Mouse (Mus musculus): ENCODE results near the gene Tdrd9. TPM values are rescaled to one million over a fixed set of nuclear protein-coding genes. Genes with fewer than 3 reads are reported as not detected.
"Not testable (repeated sequence)": the region's sequence is repeated elsewhere in the genome, so short reads cannot be mapped to it uniquely, and the experiment has no call there.

Tdrd9 gene
- polyA plus RNA-seq, 1 experiment from 2014 or later, result 0.54 TPM

DNA sequence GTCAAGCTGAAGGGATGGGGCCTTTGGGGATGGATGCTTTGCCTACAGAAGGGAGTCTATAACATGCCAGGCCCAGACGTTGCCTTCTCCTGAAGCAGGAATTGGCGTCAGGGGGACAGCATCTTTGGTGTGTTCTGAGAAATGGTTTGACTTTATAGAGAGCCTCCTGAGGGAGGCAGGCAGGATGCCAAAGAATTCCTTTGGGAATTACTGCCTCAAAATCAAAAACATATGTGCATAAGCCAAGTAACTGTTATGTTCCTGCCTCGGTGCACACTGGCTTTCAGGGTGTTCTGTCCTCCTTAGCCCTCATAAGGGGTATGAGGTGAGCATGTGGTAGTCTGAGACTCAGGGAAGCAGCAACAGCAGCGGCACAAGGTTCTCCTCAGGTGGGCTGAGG lies 45.0 kb downstream of the Tdrd9 start:
- Histone ChIP-seq H3K27ac (no peak overlapping the region), H3K4me3 (no peak overlapping the region), H3K9me3 (peaks cover 2% of the 10 kb centered on the region; the same call in 1 of the 2 replicates), H3K36me3 (no peaks in the 10 kb centered on the region), H3K4me1 (0 out of 2 replicates have a peak, but pooled peaks cover 7% of the 10 kb centered on the region), H3K27me3 (ENCODE audit: insufficient read depth, poor library complexity, severe bottlenecking) (no peaks in the 10 kb centered on the region)
- 78% methylated on average over 4 of the region's 4 CpGs for WGBS
- no peak for DNase-seq (ENCODE audit: low spot score)

- no peak overlapping the region for H3K4me3 ChIP-seq
- H3K36me3 ChIP-seq, result 0 out of 2 replicates have a peak, but pooled peaks cover 2% of the 10 kb centered on the region
- 68% methylated on average over 2 of the region's 2 CpGs for WGBS
- H3K27me3 ChIP-seq (ENCODE audit: insufficient read depth, poor library complexity, severe bottlenecking), result no peaks in the 10 kb centered on the region; the same call in 1 of the 2 replicates
- DNase-seq (ENCODE audit: low spot score), result no peak
- no peak overlapping the region for H3K27ac ChIP-seq
- H3K9me3 ChIP-seq, result peaks cover 5% of the 10 kb centered on the region; the same call in 1 of the 2 replicates
- peaks cover 5% of the 10 kb centered on the region for H3K4me1 ChIP-seq
These were observed 51.9 kb downstream of the Tdrd9 start for GRCm38 (mm10) chr12:112023306-112023705.

DNA sequence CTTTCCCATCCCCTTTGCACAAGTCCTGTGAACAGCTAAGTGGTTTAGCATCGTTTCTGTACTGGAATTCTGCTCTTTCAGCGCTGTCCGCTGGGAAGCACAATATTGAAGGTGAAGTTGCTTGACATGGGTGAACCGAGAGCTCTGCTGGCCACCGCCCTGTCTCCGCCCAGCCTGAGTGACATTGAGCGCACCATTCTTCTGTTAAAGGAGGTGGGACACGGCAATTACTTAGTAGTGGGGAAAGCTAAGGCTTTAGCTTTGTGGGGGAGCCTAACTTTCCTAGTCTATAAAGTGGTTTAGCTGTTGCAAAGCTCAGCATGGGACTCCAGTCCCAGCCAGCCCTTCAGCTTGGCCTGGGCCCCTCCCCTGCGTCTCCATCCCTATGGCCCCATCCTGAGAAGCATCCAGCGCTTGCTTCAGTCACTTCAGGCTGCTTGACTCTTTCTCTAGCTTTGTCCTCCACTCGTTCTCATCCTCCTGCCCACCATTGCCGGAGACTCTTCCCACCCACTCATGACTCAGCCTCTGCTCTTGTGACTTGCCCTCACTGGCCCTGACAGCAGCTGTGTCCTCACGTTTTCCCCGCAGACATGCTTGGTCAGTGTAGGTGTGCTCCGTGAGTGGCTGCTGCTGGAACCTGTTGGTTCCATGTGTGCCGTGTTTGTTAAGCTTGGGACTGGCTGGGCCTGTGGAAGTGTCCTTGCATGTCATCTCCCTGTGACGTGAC lies 53.4 kb downstream of the Tdrd9 start:
- Histone ChIP-seq H3K27ac (no peak overlapping the region), H3K4me3 (no peak overlapping the region), H3K9me3 (peaks cover 5% of the 10 kb centered on the region; the same call in 1 of the 2 replicates), H3K27me3 (ENCODE audit: insufficient read depth, poor library complexity, severe bottlenecking) (no peaks in the 10 kb centered on the region; the same call in 1 of the 2 replicates), H3K4me1 (peaks cover 5% of the 10 kb centered on the region), H3K36me3 (0 out of 2 replicates have a peak, but pooled peaks cover 2% of the 10 kb centered on the region)
- WGBS, result 83% methylated on average over 17 of the region's 17 CpGs
- no peak for DNase-seq (ENCODE audit: low spot score)

GRCm38 (mm10) chr12:112025457-112025856 lies 54.1 kb downstream of the Tdrd9 start:
- H3K36me3 ChIP-seq, result 0 out of 2 replicates have a peak, but pooled peaks cover 2% of the 10 kb centered on the region
- peaks cover 5% of the 10 kb centered on the region for H3K4me1 ChIP-seq
- DNase-seq (ENCODE audit: low spot score), result no peak
- no peak overlapping the region for H3K27ac ChIP-seq
- no peaks in the 10 kb centered on the region; the same call in 1 of the 2 replicates for H3K27me3 ChIP-seq (ENCODE audit: insufficient read depth, poor library complexity, severe bottlenecking)
- H3K4me3 ChIP-seq, result no peak overlapping the region
- WGBS, result 87% methylated on average over 13 of the region's 13 CpGs
- H3K9me3 ChIP-seq, result 0 out of 2 replicates have a peak, but pooled peaks cover 3% of the 10 kb centered on the region

DNA sequence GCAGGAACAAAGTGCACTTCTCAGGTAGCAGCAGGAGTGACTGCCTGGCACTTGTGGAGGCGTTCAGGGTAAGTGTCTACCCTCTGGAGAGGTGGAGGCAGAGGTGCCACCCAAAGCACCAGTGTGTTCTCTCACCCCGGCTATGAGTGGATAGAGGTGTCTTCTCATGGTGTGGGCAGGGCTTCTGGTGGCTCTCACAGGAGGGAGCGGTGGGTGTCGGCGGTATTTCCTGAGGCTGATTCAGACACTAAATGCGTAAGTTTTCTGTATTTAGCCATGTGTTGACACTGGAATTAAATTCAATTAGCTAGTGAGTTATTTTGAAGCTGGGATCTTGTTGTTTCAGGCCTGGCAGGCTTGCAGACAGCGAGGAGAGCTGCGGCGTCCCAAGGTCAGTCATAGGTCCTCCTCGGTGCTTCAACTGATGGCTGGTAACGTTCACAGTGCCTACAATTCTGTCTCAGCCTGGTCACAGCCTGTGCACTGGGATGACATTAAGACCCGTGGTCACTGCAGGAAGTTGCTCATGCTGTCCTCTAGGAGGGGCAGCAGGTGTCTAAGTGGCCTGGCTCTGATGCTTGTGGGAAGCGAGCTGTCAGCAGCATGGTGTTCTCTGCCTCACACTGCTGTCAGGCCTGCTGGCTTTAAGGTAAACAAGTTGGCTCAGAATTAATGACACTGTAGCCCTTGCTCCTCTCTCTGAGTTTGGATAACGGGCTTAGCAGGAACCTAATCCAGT lies 54.7 kb downstream of the Tdrd9 start:
- DNase-seq (ENCODE audit: low spot score), result no peak
- H3K4me3 ChIP-seq, result no peak overlapping the region
- no peak overlapping the region for H3K27ac ChIP-seq
- H3K27me3 ChIP-seq (ENCODE audit: insufficient read depth, poor library complexity, severe bottlenecking), result no peaks in the 10 kb centered on the region; the same call in 1 of the 2 replicates
- 0 out of 2 replicates have a peak, but pooled peaks cover 3% of the 10 kb centered on the region for H3K9me3 ChIP-seq
- 67% methylated on average over 14 of the region's 14 CpGs for WGBS
- H3K4me1 ChIP-seq, result peaks cover 5% of the 10 kb centered on the region
- H3K36me3 ChIP-seq, result 0 out of 2 replicates have a peak, but pooled peaks cover 2% of the 10 kb centered on the region

DNA sequence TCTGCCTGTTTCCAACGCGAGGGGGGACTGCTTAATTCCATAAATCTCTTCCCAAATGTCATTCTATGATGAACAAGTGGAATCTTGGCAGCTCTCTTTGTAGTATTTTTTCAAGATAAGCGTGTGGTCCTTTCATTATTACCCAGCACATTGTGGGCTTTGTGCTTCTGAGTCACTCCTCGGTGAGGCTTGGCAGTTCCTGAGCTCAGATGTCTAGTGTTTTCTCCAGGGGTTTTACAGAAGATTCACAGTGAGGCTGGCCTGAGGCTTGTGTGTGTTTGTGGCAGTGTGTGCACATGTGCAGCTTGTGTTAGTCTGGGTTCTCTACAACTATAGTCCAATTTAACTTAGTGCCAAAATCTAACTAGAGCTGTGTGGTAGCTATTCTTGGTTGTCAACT lies 56.0 kb downstream of the Tdrd9 start:
- Histone ChIP-seq H3K36me3 (no peaks in the 10 kb centered on the region), H3K27me3 (ENCODE audit: insufficient read depth, poor library complexity, severe bottlenecking) (no peaks in the 10 kb centered on the region; the same call in 1 of the 2 replicates), H3K9me3 (no peaks in the 10 kb centered on the region), H3K4me3 (no peak overlapping the region), H3K27ac (no peak overlapping the region), H3K4me1 (peaks cover 5% of the 10 kb centered on the region)
- DNase-seq (ENCODE audit: low spot score), result no peak
- WGBS, result 70% methylated on average over 4 of the region's 4 CpGs

DNA sequence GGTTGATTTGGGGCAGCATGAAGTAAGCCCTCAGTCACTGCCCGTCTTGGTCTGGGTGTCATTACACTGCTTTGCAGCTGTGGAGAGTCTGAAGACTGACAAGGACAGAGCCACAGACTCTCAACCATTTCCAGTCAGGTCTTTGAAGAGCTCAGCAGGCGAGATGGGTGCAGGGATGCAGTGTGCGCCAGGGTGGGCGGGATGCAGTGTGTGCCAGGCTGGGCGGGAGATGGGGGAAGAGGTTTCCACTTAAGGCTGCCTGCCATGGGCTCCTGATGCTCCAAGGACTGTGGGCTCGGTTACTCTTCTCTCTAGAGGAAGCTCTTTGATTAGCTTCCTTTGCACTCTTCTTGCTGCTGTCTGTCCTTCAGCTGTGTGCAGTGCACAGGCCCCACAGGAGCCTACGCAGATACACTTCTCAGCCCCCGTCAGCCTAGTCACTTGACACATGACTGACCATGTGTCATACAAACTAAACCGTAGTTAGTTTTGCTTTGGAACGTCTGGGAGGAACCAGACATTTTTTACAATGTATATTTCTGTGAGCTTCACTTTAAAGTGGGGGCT lies 62.1 kb downstream of the Tdrd9 start:
- 0 out of 2 replicates have a peak, but pooled peaks cover 5% of the 10 kb centered on the region for H3K27me3 ChIP-seq (ENCODE audit: insufficient read depth, poor library complexity, severe bottlenecking)
- no peaks in the 10 kb centered on the region for H3K36me3 ChIP-seq
- H3K27ac ChIP-seq, result no peak overlapping the region
- DNase-seq (ENCODE audit: low spot score), result no peak
- H3K4me3 ChIP-seq, result no peak overlapping the region
- WGBS, result 76% methylated on average over 10 of the region's 10 CpGs
- no peaks in the 10 kb centered on the region; the same call in 1 of the 2 replicates for H3K4me1 ChIP-seq
- H3K9me3 ChIP-seq, result no peaks in the 10 kb centered on the region

GRCm38 (mm10) chr12:112035341-112036100 lies 64.2 kb downstream of the Tdrd9 start:
- not testable (repeated sequence) for H3K36me3 ChIP-seq; H3K4me3 ChIP-seq; H3K27me3 ChIP-seq (ENCODE audit: insufficient read depth, poor library complexity, severe bottlenecking); DNase-seq (ENCODE audit: low spot score); H3K27ac ChIP-seq; H3K9me3 ChIP-seq; H3K4me1 ChIP-seq
- WGBS, result 74% methylated on average over 6 of the region's 6 CpGs

GRCm38 (mm10) chr12:112038441-112038840 lies 67.1 kb downstream of the Tdrd9 start:
- H3K36me3 ChIP-seq, result no peaks in the 10 kb centered on the region
- H3K27ac ChIP-seq, result no peak overlapping the region
- no peak overlapping the region for H3K4me3 ChIP-seq
- 88% methylated on average over 10 of the region's 10 CpGs for WGBS
- no peaks in the 10 kb centered on the region for H3K9me3 ChIP-seq
- no peak for DNase-seq (ENCODE audit: low spot score)
- no peaks in the 10 kb centered on the region; the same call in 1 of the 2 replicates for H3K4me1 ChIP-seq
- H3K27me3 ChIP-seq (ENCODE audit: insufficient read depth, poor library complexity, severe bottlenecking), result 0 out of 2 replicates have a peak, but pooled peaks cover under 1% of the 10 kb centered on the region

- 91% methylated on average over 10 of the region's 10 CpGs for WGBS
- Histone ChIP-seq H3K27me3 (ENCODE audit: insufficient read depth, poor library complexity, severe bottlenecking) (no peaks in the 10 kb centered on the region), H3K27ac (no peak overlapping the region), H3K36me3 (no peaks in the 10 kb centered on the region), H3K4me3 (no peak overlapping the region), H3K9me3 (no peaks in the 10 kb centered on the region), H3K4me1 (no peaks in the 10 kb centered on the region)
- no peak for DNase-seq (ENCODE audit: low spot score)
These were observed 67.8 kb downstream of the Tdrd9 start for GRCm38 (mm10) chr12:112039169-112039568.

DNA sequence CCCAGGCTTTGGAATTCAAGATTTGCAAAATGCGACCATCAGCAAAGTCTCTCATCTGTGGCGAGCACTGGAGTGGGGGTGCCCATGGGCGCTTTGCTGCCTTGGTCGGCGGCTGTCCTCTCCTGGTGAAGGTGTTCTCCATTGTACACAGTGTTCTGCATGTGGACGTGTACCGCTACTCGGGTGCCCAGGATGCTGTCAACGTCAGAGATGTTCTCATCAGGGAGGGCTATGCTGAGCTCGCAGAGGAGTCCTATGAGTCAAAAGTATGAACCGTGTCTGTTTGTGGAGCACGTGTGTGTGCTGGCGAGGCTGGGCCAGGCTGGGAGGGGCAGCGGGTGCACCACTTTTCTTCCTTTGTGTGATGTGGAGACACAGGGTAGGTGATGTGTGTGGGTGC lies 71.3 kb downstream of the Tdrd9 start:
- Histone ChIP-seq H3K27me3 (ENCODE audit: insufficient read depth, poor library complexity, severe bottlenecking) (no peaks in the 10 kb centered on the region), H3K9me3 (no peaks in the 10 kb centered on the region), H3K4me3 (no peak overlapping the region), H3K27ac (no peak overlapping the region), H3K4me1 (no peaks in the 10 kb centered on the region), H3K36me3 (no peaks in the 10 kb centered on the region)
- no peak for DNase-seq (ENCODE audit: low spot score)
- WGBS, result 83% methylated on average over 14 of the region's 14 CpGs

DNA sequence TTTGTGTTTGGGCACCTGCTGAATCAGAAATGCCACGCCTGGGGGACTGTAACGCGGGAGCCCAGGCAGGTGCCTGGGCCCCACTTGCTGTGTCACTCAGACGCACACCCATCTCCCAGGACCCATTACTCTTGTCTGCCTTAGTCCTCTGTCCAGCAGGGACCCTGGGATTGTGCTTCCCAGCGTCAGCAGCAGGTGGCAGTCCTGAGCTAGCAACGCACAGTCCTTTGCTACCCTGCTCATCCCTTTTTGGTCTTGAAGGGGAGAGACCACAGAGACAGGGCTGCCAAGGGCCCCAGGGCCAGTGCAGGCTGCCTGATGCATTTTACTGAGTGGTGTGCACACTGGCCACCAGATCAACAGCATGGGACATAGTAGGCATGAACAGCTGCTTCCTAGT lies 106.3 kb downstream of the Tdrd9 start:
- WGBS, result 11% methylated on average over 6 of the region's 6 CpGs
- Histone ChIP-seq H3K4me1 (no peaks in the 10 kb centered on the region), H3K36me3 (no peaks in the 10 kb centered on the region), H3K27me3 (ENCODE audit: insufficient read depth, poor library complexity, severe bottlenecking) (peaks cover 7% of the 10 kb centered on the region; the same call in 1 of the 2 replicates), H3K4me3 (no peak overlapping the region), H3K9me3 (no peaks in the 10 kb centered on the region), H3K27ac (no peak overlapping the region)
- no peak for DNase-seq (ENCODE audit: low spot score)

Measured in heart, embryonic 10.5 days (tissue).